Mouse (Mus musculus) myocyte (in vitro differentiated cells): ENCODE measurements at regions not wholly inside any gene's neighbourhood (a gene's known extent, or its start where the extent isn't known, plus 50 kb on each side); places are given as distances from the start of the nearest gene placed in this dataset.

Source experiments
- CEBPB ChIP-seq: IDR thresholded peaks from 2 replicates; pipeline ENCODE4 v1.6.1; 2011; ENCODE audit warnings: mild to moderate bottlenecking, moderate library complexity; ENCODE audit not compliant: poor library complexity, insufficient read depth, severe bottlenecking
- E2F4 ChIP-seq: IDR thresholded peaks from one replicate; pipeline ENCODE4 v1.6.1; 2011; ENCODE audit warnings: mild to moderate bottlenecking, control low read depth, moderate library complexity; ENCODE audit not compliant: insufficient read depth
- MAX ChIP-seq: IDR thresholded peaks from one replicate; pipeline ENCODE4 v1.6.1; 2011; ENCODE audit warnings: low read depth, mild to moderate bottlenecking, control low read depth
- MYOD1 ChIP-seq, 3 experiments: IDR thresholded peaks; one replicate each; pipeline ENCODE4 v1.6.1; 2011; ENCODE audit warnings: control low read depth in 2 of 3, low read depth in 2 of 3, mild to moderate bottlenecking in 2 of 3, moderate library complexity in 1 of 3; ENCODE audit not compliant: insufficient read length in 2 of 3, control insufficient read depth in 1 of 3
- MYOG ChIP-seq, 3 experiments: IDR thresholded peaks; one replicate each; pipeline ENCODE4 v1.6.1; 2011; ENCODE audit warnings: control low read depth in 2 of 3, low read depth in 2 of 3, mild to moderate bottlenecking in 2 of 3; ENCODE audit not compliant: insufficient read length in 2 of 3, control insufficient read depth in 1 of 3, insufficient read depth in 1 of 3
- POLR2A ChIP-seq: IDR thresholded peaks from one replicate; pipeline ENCODE4 v1.6.1; 2011; ENCODE audit warnings: low read depth, mild to moderate bottlenecking, control low read depth, moderate library complexity; ENCODE audit not compliant: insufficient read length
- POLR2AphosphoS2 ChIP-seq: IDR thresholded peaks from one replicate; pipeline ENCODE4 v1.6.1; 2011; ENCODE audit warnings: low read depth, control low read depth; ENCODE audit not compliant: insufficient read length
- SRF ChIP-seq: IDR thresholded peaks from one replicate; pipeline ENCODE4 v1.6.1; 2011; ENCODE audit warnings: low read depth; ENCODE audit not compliant: control insufficient read depth, insufficient read length

- TF ChIP-seq POLR2A (no peak), MYOD1 (IDR thresholded peaks at IDR 0.05; ENCODE audit: control insufficient read depth in 1 of 3, insufficient read length in 2 of 3, low read depth in 2 of 3) (no peak), SRF (no peak), POLR2AphosphoS2 (no peak), CEBPB (no peak), MYOG (IDR thresholded peaks at IDR 0.05; ENCODE audit: control insufficient read depth in 1 of 3, insufficient read depth in 1 of 3, insufficient read length in 2 of 3, low read depth in 2 of 3) (no peak), MAX (no peak), E2F4 (no peak)
Measured at GRCm38 (mm10) chr8:33177642-33178041, 250.9 kb upstream of the 5930422O12Rik start.
